Mouse (Mus musculus) kidney, postnatal 36 days (tissue): ENCODE results near the gene Dpy19l3.

Source experiments
- DNase-seq, 2 experiments: peaks; one replicate each; pipeline ENCODE4 v3.0.0; 2021 to 2022; ENCODE audit warnings: mixed read lengths in 2 of 2

Dpy19l3 gene

DNA sequence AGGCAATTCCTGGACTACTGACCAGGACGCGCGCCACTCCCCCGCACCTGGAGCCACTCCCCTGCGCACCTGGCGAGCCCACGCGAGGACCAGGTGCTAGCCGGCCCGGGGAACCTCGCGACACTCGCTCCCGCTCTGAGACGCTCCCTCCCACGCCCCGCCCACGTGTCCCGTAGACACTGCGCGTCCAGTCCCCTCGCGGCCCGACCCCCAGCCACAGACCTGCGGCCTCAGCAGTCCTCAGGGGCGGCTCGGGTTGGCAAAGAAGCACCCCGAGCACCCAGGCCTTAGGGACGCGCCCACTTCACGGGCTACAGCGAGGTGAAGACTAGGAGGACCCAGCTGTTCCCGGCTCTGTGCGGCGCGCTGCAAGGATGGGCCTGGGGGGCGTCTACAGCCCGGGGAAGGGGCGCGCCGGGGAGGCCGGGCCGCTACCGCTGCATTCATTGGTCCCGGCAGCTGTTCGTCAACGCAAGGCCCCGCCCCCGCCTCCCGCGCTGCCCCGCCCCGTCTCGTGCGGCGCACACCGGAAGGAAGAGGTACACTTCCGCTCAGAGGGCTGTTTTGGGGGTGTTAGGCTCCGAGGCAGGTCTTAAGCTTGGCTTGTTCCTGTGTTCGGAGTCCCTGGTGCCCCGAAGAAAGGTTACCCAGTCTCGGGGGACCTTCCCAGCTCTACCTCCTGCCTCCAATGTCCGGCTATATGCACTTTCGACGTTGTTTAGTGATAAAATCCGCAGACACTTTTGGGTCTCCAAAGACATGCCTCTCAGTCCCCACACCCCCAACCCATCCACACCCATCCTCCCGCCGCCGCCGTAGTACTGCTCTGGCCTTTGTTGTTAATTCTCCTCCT, at the start of gene Dpy19l3:
Gene Dpy19l3, minus strand, starts transcription at position 422 of the 853 bp plus-strand sequence.
- DNase-seq, result peak; percentile 79 to 90

- DNase-seq, result peak; percentile 89 to 94
Measured at GRCm38 (mm10) chr7:35802906-35803595, 48.8 kb upstream of the Dpy19l3 start, which contains the start of gene Zfp507. Gene Zfp507, minus strand, starts transcription at chr7:35803003.

DNA sequence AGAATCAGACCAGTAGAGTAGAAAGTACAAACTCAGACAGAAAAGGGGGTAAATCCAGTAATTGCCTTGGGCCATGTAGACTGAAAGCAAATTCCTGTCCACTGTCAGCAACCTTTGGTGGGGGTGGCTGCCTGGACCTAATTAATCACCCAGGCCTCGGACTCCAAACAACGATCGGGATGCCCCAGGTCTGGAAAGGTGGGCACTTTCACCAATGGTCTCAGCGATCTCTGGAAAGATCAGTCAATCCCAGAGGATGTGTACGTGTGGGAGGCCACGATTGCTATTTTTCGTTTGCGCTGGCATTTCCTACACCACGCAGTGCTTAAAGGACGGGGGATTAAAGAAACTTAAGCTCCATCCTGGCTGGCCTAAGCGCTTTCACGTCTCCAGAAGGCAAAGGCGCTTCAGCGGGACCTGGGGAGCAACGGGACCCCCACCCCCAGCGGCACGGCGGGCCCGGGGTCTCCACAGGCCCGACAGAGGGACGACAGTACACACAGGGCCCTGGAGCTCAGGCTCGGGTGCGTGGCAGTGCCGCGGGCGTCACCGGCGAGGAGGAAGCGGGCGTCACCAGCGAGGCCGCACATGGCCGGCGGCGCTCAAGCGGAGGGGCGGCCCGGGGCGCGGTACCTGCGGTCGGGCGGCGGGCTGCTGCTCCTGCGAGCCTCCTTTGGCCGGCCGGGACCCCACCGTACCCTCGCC, 48.1 kb upstream of the Dpy19l3 start:
- DNase-seq, result peak; percentile 16 to 29

GRCm38 (mm10) chr7:35796123-35796522, 41.9 kb upstream of the Dpy19l3 start:
- peak; percentile 13 to 46 for DNase-seq

GRCm38 (mm10) chr7:35794145-35794664, 40.0 kb upstream of the Dpy19l3 start:
- no peak for DNase-seq

DNA sequence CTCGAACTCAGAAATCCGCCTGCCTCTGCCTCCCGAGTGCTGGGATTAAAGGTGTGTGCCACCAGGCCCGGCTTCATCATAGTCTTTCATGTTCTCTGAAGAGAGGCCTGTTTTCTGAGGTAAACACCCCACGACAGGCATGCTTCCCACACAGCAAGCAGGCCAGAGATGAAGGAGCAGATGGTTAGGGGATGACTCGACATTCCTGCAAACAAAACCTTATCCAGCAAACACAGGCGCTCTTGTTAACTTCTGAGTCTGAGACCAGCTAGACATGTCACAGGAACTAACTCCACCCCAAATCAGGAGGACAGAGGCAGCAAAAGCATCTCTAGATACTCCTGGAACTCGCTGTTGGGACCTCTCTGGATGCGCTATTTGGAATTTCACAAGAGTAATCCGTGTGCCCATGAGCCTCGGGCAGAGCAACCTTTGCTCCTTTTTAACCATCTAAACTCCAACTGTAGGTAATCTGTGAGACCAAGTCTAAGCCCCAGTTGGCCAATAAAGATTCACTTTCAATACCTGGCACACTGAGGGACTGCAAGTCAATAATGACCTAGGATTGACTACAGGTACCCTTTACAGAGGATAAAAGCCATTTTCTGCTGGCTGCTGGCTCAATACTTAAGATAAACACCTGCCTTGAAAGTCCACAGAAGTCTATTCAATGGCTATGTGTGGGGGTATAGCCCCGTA, 38.0 kb upstream of the Dpy19l3 start:
- DNase-seq, result no peak

GRCm38 (mm10) chr7:35790926-35791325, 36.7 kb upstream of the Dpy19l3 start:
- DNase-seq, result no peak

DNA sequence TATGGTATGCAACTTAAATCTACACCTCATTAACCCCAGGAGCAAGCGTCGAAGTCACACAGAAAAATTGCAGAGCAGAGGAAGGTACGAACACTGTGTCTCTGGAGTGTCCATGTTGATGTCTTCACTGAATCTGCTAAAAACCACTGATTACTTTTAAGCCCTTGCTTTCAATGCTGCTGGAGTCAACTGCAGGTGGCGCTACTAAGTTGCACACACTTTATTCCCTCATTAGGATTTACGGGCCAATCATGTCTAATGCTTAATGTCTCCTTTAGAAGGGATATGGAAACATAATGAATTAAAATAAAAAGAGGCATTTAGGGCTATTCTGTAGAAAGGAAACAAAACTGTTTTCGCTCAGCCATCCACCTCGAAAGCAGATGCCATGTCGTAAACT, 35.9 kb upstream of the Dpy19l3 start:
- peak; percentile 8 to 64 for DNase-seq

GRCm38 (mm10) chr7:35785579-35785978, 31.3 kb upstream of the Dpy19l3 start:
- DNase-seq, result no peak

- DNase-seq, result no peak
Measured at GRCm38 (mm10) chr7:35782252-35782651, 28.0 kb upstream of the Dpy19l3 start.

GRCm38 (mm10) chr7:35774127-35774526, 19.9 kb upstream of the Dpy19l3 start:
- no peak for DNase-seq

DNA sequence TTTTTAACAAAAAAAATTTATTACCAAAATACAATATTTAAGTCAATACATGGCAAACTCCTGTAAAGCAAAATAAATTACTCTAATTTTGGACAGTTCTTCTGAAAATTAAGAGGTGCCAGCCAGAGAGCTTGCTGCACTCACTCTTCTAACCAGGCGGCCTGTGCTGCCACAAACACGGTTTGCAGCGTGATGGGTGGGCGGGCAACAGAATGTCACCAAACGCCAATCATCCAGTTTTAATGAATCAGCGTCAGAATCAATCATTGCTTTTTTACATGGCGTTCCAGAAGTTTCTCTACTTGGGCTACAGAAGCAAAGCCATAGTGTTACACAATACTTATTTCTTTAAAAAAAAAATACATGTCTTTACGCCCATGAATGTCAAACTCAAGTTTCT, 18.1 kb upstream of the Dpy19l3 start:
- no peak for DNase-seq

- no peak for DNase-seq
Measured at GRCm38 (mm10) chr7:35771106-35771505, 16.9 kb upstream of the Dpy19l3 start.

GRCm38 (mm10) chr7:35770122-35770521, 15.9 kb upstream of the Dpy19l3 start:
- no peak for DNase-seq

DNA sequence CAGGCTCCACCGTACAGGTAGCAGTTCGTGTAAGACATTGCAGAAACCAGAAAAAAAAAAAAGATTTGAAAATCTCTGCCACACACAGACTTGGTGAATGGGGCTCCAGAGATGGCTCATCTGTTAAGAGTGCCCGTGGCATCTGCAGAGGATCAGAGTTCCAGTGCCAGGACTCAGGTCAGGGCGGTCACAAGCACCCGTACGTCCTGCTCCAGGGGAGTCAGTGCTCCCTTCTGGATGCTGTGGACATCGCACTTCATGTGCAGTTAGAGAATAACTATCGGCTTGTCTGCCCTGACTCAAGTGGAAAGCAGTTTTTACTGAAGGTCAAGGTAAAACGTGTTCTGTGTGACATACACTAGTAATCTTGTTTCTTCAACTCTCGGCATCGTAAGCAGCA, 10.2 kb upstream of the Dpy19l3 start:
- no peak for DNase-seq

GRCm38 (mm10) chr7:35761801-35762200, 7.5 kb upstream of the Dpy19l3 start:
- no peak for DNase-seq

DNA sequence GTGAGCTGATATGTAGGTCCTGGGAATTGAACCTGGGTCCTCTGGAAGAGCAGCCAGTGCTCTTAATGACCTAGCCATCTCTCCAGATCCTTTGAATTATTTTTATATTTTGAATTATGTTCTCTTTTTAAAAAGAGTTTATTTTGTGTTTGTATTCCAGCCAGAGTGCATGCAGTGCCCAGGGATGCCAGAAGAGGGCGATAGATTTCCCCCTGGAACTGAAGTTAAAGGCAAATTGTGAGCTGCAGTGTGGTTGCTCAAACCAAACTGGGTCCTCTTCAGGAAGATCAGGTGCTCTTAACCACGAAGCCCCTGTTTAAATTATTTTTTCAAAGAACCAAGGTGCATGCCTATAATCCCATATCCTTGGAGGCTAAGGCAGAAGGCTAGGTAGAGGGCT, 5.3 kb upstream of the Dpy19l3 start:
- DNase-seq, result peak in 1 of 2 experiments; percentile 34

GRCm38 (mm10) chr7:35756510-35757440, 2.5 kb upstream of the Dpy19l3 start:
- DNase-seq, result peak in 1 of 2 experiments; percentile 31

GRCm38 (mm10) chr7:35754886-35755168, 573 bp upstream of the Dpy19l3 start:
- no peak for DNase-seq

DNA sequence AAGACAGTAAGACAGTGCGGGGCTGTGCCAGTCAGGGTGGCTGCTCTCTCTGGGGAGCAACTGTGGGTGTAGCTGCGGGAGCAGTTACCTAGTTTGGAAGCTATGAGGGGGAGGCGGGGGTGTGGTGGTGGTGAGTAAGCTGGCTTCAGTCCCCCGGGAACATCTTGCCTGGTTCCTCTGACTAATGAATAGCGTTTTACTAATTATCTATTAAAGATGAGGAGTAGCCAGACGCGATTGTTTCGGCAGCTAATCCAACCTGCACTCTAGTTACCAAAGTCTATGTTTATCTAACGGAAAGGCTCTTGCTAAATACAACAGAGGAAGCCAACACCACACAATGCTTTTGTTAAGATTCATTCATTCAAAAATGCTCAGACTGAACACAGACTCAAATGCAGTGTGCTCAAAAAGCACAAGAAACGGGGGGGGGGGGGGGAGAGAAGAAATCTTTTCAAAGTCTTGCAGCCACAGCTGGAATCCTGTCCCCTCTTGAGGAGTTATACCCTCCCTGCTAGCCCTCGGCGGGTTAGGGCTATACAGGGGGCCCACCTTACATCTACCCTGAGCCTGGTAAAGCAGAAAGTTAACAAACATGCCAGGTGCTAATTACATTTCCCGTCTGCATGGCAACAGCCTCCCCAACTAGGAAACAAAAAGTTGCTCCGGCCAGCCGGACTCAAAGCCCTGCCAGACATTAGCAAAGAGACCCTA, 778 bp downstream of the Dpy19l3 start:
- no peak for DNase-seq

GRCm38 (mm10) chr7:35750873-35751272, 3.4 kb downstream of the Dpy19l3 start:
- no peak for DNase-seq
